Mouse (Mus musculus): ENCODE measurements at regions not wholly inside any gene's neighbourhood (a gene's known extent, or its start where the extent isn't known, plus 50 kb on each side); places are given as distances from the start of the nearest gene placed in this dataset.
"Not testable (repeated sequence)": the region's sequence is repeated elsewhere in the genome, so short reads cannot be mapped to it uniquely, and the experiment has no call there.

DNA sequence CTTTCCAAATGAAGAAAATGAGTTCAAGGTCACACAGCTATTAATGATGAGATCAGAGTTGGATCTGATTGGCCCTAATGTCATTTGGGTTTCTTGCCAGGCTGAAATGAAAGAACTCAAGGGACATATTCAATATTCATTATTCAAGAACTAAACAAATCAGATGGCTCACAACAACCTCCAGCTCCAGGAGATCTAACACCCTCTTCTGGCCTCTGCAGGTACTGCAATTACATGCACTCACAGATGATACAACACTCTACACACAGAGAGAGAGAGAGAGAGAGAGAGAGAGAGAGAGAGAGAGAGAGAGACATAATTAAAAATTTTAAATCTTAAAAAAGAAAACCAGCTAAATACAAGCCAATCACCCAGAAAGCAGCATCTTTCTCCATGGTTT is 128.3 kb downstream of the Sptssa start:
- Histone ChIP-seq H3K9ac (ENCODE audit: low read length) (no peak overlapping the region), H3K36me3 (ENCODE audit: control insufficient read depth, insufficient read depth, low read length) (no peaks in the 10 kb centered on the region), H3K27me3 (ENCODE audit: control insufficient read depth, insufficient read depth, low read depth, low read length) (no peaks in the 10 kb centered on the region), H3K9me3 (ENCODE audit: control insufficient read depth, low read length) (no peaks in the 10 kb centered on the region; the same call in 1 of the 2 replicates), H3K27ac (ENCODE audit: low read length) (no peak overlapping the region), H3K4me3 (ENCODE audit: low read length) (no peak overlapping the region), H3K4me2 (ENCODE audit: low read depth, low read length) (no peak overlapping the region), H3K4me1 (replicated peaks; ENCODE audit: control insufficient read depth, insufficient read depth, low read length) (no peaks in the 10 kb centered on the region)
- ATAC-seq (ENCODE audit: low read depth), result no peak

DNA sequence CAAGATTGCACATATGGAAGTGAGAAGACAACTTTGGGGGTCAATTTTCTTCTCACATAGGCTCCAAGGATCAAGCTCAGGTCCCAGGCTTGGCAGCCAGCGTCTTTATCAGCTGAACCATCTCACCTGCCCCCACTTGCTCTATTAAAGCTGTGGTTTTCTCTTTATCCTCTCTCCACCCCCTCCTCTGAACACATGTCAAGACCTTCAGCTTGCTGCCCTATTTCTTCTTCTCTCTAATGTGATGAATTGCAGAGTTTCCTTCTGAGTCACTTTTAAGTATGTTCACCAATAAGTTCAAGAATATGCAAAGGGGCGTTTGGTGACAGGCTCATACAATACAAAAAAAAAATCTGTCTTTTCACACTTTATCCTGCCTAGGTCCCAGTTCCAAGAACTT is 128.8 kb downstream of the Sptssa start:
- no peak for ATAC-seq (ENCODE audit: low read depth)
- H3K36me3 ChIP-seq (ENCODE audit: control insufficient read depth, insufficient read depth, low read length), result no peaks in the 10 kb centered on the region
- H3K9ac ChIP-seq (ENCODE audit: low read length), result no peak overlapping the region
- 46% methylated on average over 2 of the region's 2 CpGs for WGBS
- H3K4me1 ChIP-seq (replicated peaks; ENCODE audit: control insufficient read depth, insufficient read depth, low read length), result no peaks in the 10 kb centered on the region
- no peak overlapping the region for H3K4me2 ChIP-seq (ENCODE audit: low read depth, low read length)
- H3K27me3 ChIP-seq (ENCODE audit: control insufficient read depth, insufficient read depth, low read depth, low read length), result no peaks in the 10 kb centered on the region
- no peak overlapping the region for H3K4me3 ChIP-seq (ENCODE audit: low read length)
- H3K27ac ChIP-seq (ENCODE audit: low read length), result no peak overlapping the region
- no peaks in the 10 kb centered on the region; the same call in 1 of the 2 replicates for H3K9me3 ChIP-seq (ENCODE audit: control insufficient read depth, low read length)

DNA sequence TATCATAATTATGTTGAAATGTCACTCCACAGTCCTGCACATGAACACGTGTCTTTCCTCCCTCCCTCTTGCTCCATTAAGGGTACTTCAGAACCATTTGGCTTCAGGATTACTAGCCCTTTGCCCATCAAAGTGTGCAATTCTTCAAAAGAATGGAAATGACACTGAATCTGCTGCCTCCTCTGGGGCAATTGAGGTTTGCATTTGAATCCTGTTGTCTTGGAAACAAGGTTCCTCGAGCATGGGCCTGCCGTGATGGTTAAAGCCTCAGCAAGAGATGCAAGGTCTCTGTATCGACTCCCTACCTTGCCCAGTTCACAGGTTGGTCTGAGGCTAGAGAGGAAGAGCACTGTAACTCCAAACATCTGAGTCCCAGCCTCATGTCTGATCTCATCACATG is 136.0 kb downstream of the Sptssa start:
- Histone ChIP-seq H3K9ac (ENCODE audit: low read length) (no peak overlapping the region), H3K27me3 (ENCODE audit: control insufficient read depth, insufficient read depth, low read depth, low read length) (no peaks in the 10 kb centered on the region), H3K4me1 (replicated peaks; ENCODE audit: control insufficient read depth, insufficient read depth, low read length) (0 out of 2 replicates have a peak, but pooled peaks cover 3% of the 10 kb centered on the region), H3K27ac (ENCODE audit: low read length) (no peak overlapping the region), H3K36me3 (ENCODE audit: control insufficient read depth, insufficient read depth, low read length) (no peaks in the 10 kb centered on the region), H3K9me3 (ENCODE audit: control insufficient read depth, low read length) (no peaks in the 10 kb centered on the region), H3K4me3 (ENCODE audit: low read length) (no peak overlapping the region), H3K4me2 (ENCODE audit: low read depth, low read length) (no peak overlapping the region)
- WGBS, result 44% methylated on average over 4 of the region's 4 CpGs
- ATAC-seq (ENCODE audit: low read depth), result no peak

DNA sequence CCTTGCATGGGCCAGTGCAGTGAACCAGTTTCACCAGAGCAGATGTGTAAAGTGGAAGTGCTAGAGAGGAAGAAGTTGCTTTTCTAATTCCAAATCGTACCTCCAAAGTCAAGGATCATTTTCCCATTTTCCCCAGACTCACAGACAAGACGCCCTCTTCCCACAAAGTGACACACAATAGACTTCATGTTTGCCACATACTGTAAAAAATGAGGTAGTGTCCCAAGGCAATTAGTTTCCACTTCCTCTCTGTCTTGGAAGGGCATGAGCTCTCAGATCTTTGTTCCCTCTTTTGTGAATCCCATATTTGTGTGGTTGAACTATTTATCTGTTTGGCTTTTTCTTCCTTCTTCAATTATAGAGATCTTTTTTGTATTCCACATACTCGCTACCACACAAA is 137.0 kb downstream of the Sptssa start:
- Histone ChIP-seq H3K4me2 (ENCODE audit: low read depth, low read length) (no peak overlapping the region), H3K4me3 (ENCODE audit: low read length) (no peak overlapping the region), H3K27me3 (ENCODE audit: control insufficient read depth, insufficient read depth, low read depth, low read length) (no peaks in the 10 kb centered on the region), H3K4me1 (replicated peaks; ENCODE audit: control insufficient read depth, insufficient read depth, low read length) (0 out of 2 replicates have a peak, but pooled peaks cover 3% of the 10 kb centered on the region), H3K9me3 (ENCODE audit: control insufficient read depth, low read length) (no peaks in the 10 kb centered on the region), H3K36me3 (ENCODE audit: control insufficient read depth, insufficient read depth, low read length) (no peaks in the 10 kb centered on the region), H3K27ac (ENCODE audit: low read length) (no peak overlapping the region), H3K9ac (ENCODE audit: low read length) (no peak overlapping the region)
- no peak for ATAC-seq (ENCODE audit: low read depth)
- 67% methylated on average over 3 of the region's 3 CpGs for WGBS

DNA sequence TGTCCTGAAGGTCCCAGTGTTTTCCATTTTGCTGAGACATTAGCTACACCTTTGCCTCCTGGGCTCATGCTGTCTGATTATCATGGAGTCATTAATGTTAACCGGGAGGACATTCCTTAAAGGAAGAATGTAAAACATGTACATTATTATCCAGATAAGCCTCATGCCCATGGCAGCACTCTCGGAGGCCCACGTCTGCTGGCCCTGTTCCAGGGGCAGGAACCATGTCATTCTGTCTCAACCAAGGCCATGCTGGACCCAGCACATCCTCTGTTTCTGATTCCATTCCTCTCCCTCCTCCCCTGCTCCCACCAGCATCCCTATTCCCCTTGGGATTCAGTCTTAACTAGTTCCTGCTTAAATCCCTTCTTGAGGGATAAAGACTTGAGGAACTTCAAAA is 139.1 kb downstream of the Sptssa start:
- Histone ChIP-seq H3K4me1 (replicated peaks; ENCODE audit: control insufficient read depth, insufficient read depth, low read length) (0 out of 2 replicates have a peak, but pooled peaks cover 3% of the 10 kb centered on the region), H3K36me3 (ENCODE audit: control insufficient read depth, insufficient read depth, low read length) (no peaks in the 10 kb centered on the region), H3K9me3 (ENCODE audit: control insufficient read depth, low read length) (no peaks in the 10 kb centered on the region), H3K27me3 (ENCODE audit: control insufficient read depth, insufficient read depth, low read depth, low read length) (no peaks in the 10 kb centered on the region), H3K4me3 (ENCODE audit: low read length) (no peak overlapping the region), H3K4me2 (ENCODE audit: low read depth, low read length) (no peak overlapping the region), H3K9ac (ENCODE audit: low read length) (no peak overlapping the region), H3K27ac (ENCODE audit: low read length) (no peak overlapping the region)
- no peak for ATAC-seq (ENCODE audit: low read depth)
- 21% methylated on average over 3 of the region's 3 CpGs for WGBS

DNA sequence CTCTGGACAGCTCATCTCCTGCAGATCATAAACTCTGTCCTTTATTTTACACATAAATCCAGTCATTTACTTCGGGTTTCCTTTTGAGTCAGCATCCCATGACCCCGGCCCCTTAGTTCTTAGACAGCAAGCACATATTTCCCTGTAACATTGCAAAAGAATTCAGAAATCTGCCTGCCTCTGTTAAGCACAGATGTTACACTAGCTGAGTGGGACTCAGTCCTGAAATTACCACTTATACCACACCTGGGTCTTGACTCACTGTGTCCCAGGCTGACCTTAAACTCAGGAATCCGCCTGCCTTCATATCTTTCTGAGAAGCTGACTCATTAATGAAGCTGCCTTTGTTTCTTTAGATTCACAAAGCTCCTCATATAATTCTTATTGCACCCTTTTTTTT is 139.9 kb downstream of the Sptssa start:
- H3K4me1 ChIP-seq (replicated peaks; ENCODE audit: control insufficient read depth, insufficient read depth, low read length), result 0 out of 2 replicates have a peak, but pooled peaks cover 3% of the 10 kb centered on the region
- H3K27me3 ChIP-seq (ENCODE audit: control insufficient read depth, insufficient read depth, low read depth, low read length), result no peaks in the 10 kb centered on the region
- H3K9me3 ChIP-seq (ENCODE audit: control insufficient read depth, low read length), result no peaks in the 10 kb centered on the region
- no peak overlapping the region for H3K4me3 ChIP-seq (ENCODE audit: low read length)
- no peaks in the 10 kb centered on the region for H3K36me3 ChIP-seq (ENCODE audit: control insufficient read depth, insufficient read depth, low read length)
- 50% methylated on average over 3 of the region's 3 CpGs for WGBS
- H3K4me2 ChIP-seq (ENCODE audit: low read depth, low read length), result no peak overlapping the region
- no peak overlapping the region for H3K9ac ChIP-seq (ENCODE audit: low read length)
- no peak overlapping the region for H3K27ac ChIP-seq (ENCODE audit: low read length)
- no peak for ATAC-seq (ENCODE audit: low read depth)

DNA sequence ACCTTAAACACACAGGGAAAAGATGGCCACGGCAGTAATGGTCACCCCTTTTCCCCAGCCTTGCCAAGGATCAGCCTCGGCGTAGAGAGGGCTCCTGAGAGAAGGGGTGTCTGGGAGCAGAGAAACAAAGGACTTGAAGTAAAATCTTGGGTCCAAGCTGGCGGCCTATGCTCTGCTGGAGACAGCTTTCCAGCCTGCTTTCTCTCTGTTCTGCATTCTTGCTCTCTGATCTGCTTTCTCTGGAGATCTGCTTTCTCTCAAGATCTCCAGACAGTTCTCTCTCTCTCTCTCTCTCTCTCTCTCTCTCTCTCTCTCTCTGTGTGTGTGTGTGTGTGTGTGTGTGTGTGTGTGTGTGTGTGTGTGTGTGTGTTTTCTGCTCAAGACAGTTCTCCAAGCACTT is 140.3 kb downstream of the Sptssa start:
- ATAC-seq (ENCODE audit: low read depth); H3K36me3 ChIP-seq (ENCODE audit: control insufficient read depth, insufficient read depth, low read length); H3K27me3 ChIP-seq (ENCODE audit: control insufficient read depth, insufficient read depth, low read depth, low read length); H3K4me1 ChIP-seq (replicated peaks; ENCODE audit: control insufficient read depth, insufficient read depth, low read length); H3K9me3 ChIP-seq (ENCODE audit: control insufficient read depth, low read length); H3K4me3 ChIP-seq (ENCODE audit: low read length); H3K4me2 ChIP-seq (ENCODE audit: low read depth, low read length): not testable (repeated sequence)
- peak overlapping the region; percentile 42; the same call in 1 of the 2 replicates for H3K27ac ChIP-seq (ENCODE audit: low read length)
- H3K9ac ChIP-seq (ENCODE audit: low read length), result peak overlapping the region; percentile 39; the same call in 1 of the 2 replicates
- 58% methylated on average over 4 of the region's 4 CpGs for WGBS

DNA sequence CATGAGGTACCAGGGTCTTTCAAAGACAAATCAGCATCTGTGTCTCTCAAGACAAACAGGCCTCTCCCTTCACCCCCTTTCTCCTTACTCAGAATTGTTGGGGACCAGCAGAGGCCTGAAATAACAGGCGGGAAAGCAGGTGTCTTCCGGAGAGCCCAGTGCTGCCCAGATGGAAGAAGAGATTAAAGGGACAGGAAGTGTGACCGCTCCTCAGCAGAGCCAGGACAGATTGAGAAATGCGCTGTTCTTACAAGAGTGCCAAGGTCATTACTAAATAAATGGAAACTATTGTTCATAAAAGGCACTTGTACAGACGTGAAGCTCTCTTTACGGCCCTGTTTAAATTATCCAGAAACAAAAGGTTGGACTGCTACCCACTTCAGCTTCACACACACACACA is 146.5 kb downstream of the Sptssa start:
- H3K4me1 ChIP-seq (replicated peaks; ENCODE audit: control insufficient read depth, insufficient read depth, low read length), result no peaks in the 10 kb centered on the region
- H3K4me2 ChIP-seq (ENCODE audit: low read depth, low read length), result no peak overlapping the region
- WGBS, result 22% methylated on average over 6 of the region's 6 CpGs
- H3K27ac ChIP-seq (ENCODE audit: low read length), result 0 out of 2 replicates have a peak overlapping the region, but pooled peaks have one; percentile 53
- H3K9me3 ChIP-seq (ENCODE audit: control insufficient read depth, low read length), result no peaks in the 10 kb centered on the region
- no peaks in the 10 kb centered on the region for H3K36me3 ChIP-seq (ENCODE audit: control insufficient read depth, insufficient read depth, low read length)
- no peak overlapping the region for H3K4me3 ChIP-seq (ENCODE audit: low read length)
- peak; percentile 86 for ATAC-seq (ENCODE audit: low read depth)
- no peaks in the 10 kb centered on the region for H3K27me3 ChIP-seq (ENCODE audit: control insufficient read depth, insufficient read depth, low read depth, low read length)
- no peak overlapping the region for H3K9ac ChIP-seq (ENCODE audit: low read length)

DNA sequence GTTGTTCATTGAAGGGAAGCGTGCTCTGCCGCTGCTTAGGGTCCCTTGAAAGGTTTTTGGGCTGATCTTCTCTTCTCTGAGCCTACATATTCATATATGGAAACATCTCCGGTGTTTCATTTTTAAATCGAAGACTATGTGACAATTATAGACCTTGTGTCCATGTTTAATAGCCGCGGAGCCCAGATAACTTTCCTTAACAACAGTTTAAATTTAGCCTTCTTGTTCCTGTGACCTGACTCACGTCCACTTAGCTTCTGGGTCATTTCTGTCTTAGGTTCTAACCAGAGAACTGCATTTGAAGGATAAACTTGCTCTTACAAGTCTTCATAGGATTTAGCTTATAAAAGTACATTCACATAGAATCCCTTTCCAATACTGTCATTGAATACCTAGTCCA is 153.6 kb downstream of the Sptssa start:
- H3K4me3 ChIP-seq (ENCODE audit: low read length), result no peak overlapping the region
- no peak overlapping the region for H3K9ac ChIP-seq (ENCODE audit: low read length)
- no peak for ATAC-seq (ENCODE audit: low read depth)
- H3K36me3 ChIP-seq (ENCODE audit: control insufficient read depth, insufficient read depth, low read length), result no peaks in the 10 kb centered on the region
- 84% methylated on average over 7 of the region's 7 CpGs for WGBS
- H3K4me2 ChIP-seq (ENCODE audit: low read depth, low read length), result no peak overlapping the region
- H3K27me3 ChIP-seq (ENCODE audit: control insufficient read depth, insufficient read depth, low read depth, low read length), result peaks cover 7% of the 10 kb centered on the region; the same call in 1 of the 2 replicates
- H3K9me3 ChIP-seq (ENCODE audit: control insufficient read depth, low read length), result no peaks in the 10 kb centered on the region
- H3K4me1 ChIP-seq (replicated peaks; ENCODE audit: control insufficient read depth, insufficient read depth, low read length), result no peaks in the 10 kb centered on the region
- H3K27ac ChIP-seq (ENCODE audit: low read length), result no peak overlapping the region

DNA sequence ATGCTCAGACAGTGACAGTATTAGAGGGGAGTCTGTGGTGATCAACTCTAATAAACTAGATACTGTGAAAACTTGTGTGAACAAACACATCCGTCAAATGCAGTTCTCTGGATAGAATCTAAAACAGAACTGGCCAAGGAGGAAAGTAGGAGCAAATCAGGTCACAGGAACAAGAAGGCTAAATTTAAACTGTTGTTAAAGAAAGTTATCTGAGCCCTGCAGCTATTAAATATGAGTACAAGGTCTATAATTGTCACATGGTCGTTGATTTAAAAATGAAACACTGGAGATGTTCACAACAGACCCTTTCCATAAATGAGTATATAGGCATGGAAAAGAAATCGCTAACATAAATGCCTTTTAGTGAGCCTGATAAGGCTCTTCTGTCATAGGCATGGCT is 156.4 kb downstream of the Sptssa start:
- no peak overlapping the region for H3K4me2 ChIP-seq (ENCODE audit: low read depth, low read length)
- ATAC-seq (ENCODE audit: low read depth), result no peak
- no peaks in the 10 kb centered on the region for H3K9me3 ChIP-seq (ENCODE audit: control insufficient read depth, low read length)
- H3K4me3 ChIP-seq (ENCODE audit: low read length), result no peak overlapping the region
- no peak overlapping the region for H3K9ac ChIP-seq (ENCODE audit: low read length)
- H3K4me1 ChIP-seq (replicated peaks; ENCODE audit: control insufficient read depth, insufficient read depth, low read length), result no peaks in the 10 kb centered on the region
- peaks cover 12% of the 10 kb centered on the region for H3K27me3 ChIP-seq (ENCODE audit: control insufficient read depth, insufficient read depth, low read depth, low read length)
- 68% methylated on average over 3 of the region's 3 CpGs for WGBS
- no peaks in the 10 kb centered on the region for H3K36me3 ChIP-seq (ENCODE audit: control insufficient read depth, insufficient read depth, low read length)
- no peak overlapping the region for H3K27ac ChIP-seq (ENCODE audit: low read length)

Data from lung, embryonic 16.5 days (tissue).